Mouse (Mus musculus) CD8-positive naive resting alpha-beta T cell, adult 57 days (primary cell): ENCODE results near the gene Olfr125. TPM values are rescaled to one million over a fixed set of nuclear protein-coding genes. Genes with fewer than 3 reads are reported as not detected.

ENCODE experiments used
- total RNA-seq: library from RNA; stranded (reverse); gene quantifications from one replicate; pipeline ENCODE4 v1.2.4, GENCODE M21; 2023

The Olfr125 gene
- total RNA-seq = not detected

DNA sequence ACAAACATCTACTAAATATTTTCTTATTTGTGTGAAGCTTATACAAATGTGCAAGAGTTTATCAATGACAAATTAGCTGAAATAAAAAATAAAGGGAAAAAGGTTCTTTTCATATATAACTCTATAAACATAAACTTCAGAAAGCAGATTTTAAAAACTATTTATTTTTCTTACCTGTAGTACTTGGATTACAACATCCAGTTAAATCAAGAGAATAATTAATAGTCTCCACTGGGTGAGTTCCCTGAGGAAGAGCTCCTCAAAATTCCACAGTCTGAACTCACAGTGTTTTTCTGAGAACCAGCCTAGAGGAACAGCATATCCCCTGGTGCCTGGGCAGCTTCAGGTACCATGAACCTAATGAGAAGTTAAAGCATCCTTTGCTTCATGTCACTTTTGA lies at the start of gene Olfr125:
Olfr125 (plus strand) TSS at position 301 of the 400 bp plus-strand sequence.

DNA sequence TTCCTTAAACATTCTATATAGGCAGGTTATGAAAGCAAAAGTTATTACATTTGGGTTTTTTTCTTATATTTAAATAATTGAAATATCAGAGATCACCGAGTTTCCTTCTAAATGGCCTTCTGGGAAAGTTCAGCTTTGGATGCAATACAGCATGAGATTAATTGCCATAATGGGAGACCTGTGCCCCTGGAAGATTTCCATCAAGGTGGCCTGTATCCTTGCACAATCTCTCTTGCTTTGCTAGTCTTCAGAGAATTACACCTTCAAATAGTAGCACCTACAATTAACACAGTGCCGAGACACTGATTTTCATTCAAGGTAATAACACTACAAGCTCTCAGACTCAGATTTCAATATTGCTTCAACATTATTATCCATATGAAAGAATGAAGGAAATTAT lies 39.5 kb upstream of the Olfr125 start, which contains the start of gene Olfr123:
Olfr123 (plus strand) TSS at position 301 of the 400 bp plus-strand sequence.

DNA sequence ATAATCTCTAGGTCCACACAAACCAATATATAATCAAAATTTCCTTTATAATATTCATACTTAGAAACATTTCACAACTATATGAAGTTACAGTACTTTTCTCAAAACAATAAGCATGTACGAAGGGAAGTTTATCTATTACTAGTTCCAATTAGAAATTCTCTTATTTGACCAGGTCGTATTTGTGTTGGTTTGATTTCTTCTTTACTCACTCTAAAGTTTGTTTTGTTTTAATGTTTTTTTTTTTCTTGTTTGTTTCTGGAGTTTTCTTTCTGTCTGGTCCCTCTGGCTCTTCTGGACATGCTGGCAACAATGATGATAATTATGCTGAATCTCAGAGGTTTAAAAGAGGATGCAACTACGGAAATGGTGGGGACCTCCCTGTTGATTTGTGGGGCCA lies 33.2 kb upstream of the Olfr125 start, which contains the start of gene Olfr124:
Olfr124 (plus strand) TSS at position 301 of the 400 bp plus-strand sequence.

DNA sequence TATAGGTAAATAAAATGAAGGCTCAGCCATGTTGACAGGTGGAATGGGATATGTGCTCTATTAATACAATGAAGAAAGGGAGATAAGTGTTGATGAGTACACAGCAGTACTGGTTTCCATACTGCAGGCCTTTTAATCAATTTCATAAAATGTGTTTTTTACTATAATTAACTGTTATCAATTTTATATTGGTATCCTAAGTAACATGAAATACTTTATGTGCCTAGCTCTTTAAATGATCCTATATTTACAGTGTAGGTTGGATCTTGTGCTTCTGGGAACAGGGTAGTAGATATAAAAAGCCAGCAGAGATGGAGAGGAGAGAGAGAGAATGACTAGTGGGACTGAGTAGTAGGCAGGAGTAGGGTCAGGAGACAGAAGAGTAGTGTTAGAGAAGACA lies 14.4 kb downstream of the Olfr125 start, which contains the start of gene Olfr126:
Olfr126 (plus strand) TSS at position 301 of the 400 bp plus-strand sequence.

Other genes starting within 250 kb of the Olfr125 start
- not detected for gene Olfr114, start 240.2 kb upstream of the Olfr125 start, total RNA-seq
- not detected for gene Olfr115, start 205.8 kb upstream of the Olfr125 start, total RNA-seq
- not detected for gene Olfr116, start 205.8 kb upstream of the Olfr125 start, total RNA-seq
- not detected for gene Olfr117, start 169.2 kb upstream of the Olfr125 start, total RNA-seq
- not detected for gene Olfr118, start 166.0 kb upstream of the Olfr125 start, total RNA-seq
- gene Olfr119, start 136.4 kb upstream of the Olfr125 start, total RNA-seq = not detected
- gene Olfr120, start 111.1 kb upstream of the Olfr125 start, total RNA-seq = not detected
- not detected for gene Olfr121, start 84.1 kb upstream of the Olfr125 start, total RNA-seq
- gene Olfr122, start 64.3 kb upstream of the Olfr125 start, total RNA-seq = not detected
- gene Olfr123, start 39.4 kb upstream of the Olfr125 start, total RNA-seq = not detected
- gene Olfr124, start 33.1 kb upstream of the Olfr125 start, total RNA-seq = not detected
- not detected for gene Olfr126, start 14.5 kb downstream of the Olfr125 start, total RNA-seq
- gene Olfr127, start 67.5 kb downstream of the Olfr125 start, total RNA-seq = not detected
- gene Olfr128, start 87.6 kb downstream of the Olfr125 start, total RNA-seq = not detected
- not detected for gene Olfr761, start 120.1 kb downstream of the Olfr125 start, total RNA-seq
- gene Olfr129, start 227.1 kb downstream of the Olfr125 start, total RNA-seq = not detected
- gene Olfr130, start 231.0 kb downstream of the Olfr125 start, total RNA-seq = not detected